Mouse (Mus musculus) B cell, adult 2 months (primary cell): Measurements from ENCODE around the gene Pgk2.
"Not testable (repeated sequence)": the region's sequence is repeated elsewhere in the genome, so short reads cannot be mapped to it uniquely, and the experiment has no call there.

Source experiments
- DNase-seq, 2 experiments: peaks; one replicate each; pipeline ENCODE4 v3.0.0; 2022

Pgk2 gene

DNA sequence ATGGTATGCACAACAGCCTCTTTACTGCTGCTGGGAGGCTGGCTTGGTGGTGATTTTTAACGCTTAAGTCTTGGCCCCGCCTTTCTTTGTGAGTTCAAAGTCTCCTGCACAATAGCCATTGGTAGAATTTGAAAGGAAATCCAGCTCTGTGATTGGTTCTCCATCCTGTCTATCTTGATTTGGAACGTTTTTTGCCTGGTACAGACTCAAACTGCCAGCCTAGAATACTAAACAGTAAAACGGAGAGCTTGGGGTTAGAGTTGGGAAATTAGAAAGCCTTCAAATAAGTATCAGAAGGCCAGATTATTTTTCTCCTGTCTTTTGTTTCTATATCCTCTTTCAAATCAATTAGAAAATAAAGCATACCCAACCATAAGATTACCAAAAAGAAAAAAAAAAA is at the start of gene Pgk2:
Pgk2 (minus strand) TSS at position 101 of the 400 bp plus-strand sequence.
- DNase-seq: no peak

DNA sequence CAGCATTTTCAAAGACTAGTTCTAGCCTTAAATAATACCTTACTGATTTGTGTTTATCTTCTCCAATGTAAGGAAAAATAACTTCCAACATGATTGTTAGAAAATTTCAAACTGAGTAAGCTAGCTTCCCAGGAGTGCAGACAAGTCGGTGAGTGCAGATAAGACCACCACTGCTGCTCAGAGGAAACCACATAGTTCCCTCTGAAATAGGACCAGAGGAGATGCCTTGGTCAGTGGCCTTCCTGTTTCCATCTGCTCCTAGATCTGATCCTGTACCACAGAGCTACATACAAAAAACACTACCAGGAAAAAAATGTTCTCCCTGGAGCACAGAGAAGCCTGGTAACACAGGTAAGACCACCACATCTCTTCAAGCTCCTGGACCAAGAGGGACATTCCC is 44.0 kb upstream of the Pgk2 start:
- DNase-seq: no peak

DNA sequence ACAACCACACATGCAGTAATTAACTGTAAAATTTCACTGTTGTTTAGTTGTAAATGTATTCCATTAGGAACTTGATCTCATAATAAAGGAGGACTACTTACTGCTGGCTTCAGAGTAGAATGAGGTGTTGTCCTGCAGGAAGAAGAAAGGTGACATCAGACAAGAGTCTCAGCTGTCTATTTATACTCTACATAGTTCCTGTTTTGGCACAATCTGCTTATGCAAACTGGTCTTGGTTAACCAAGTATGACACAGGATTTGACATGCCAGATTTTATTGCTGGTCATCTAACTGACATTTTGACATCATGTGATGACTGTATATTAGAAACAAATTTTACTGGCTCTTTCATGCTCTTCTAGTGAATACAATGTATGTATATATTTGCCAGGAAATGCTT is 33.7 kb upstream of the Pgk2 start, which contains the start of gene Crisp3:
Crisp3 (minus strand) TSS at position 154 of the 400 bp plus-strand sequence.
- no peak for DNase-seq

DNA sequence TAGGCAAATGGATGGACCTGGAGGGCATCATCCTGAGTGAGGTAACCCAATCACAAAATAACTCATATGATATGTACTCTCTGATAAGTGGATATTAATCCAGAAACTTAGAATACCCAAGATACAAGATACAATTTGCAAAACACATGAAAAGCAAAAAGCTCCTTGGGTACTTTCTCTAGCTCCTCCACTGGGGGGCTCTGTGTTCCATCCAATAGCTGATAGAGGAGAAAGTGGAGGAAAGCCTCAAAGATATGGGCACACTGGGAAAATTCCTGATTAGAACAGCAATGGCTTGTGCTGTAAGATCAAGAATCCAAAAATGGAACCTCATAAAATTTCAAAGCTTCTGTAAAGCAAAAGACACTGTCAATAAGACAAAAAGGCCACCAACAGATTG is 6.6 kb downstream of the Pgk2 start:
- peak; percentile 2 to 3 for DNase-seq

DNA sequence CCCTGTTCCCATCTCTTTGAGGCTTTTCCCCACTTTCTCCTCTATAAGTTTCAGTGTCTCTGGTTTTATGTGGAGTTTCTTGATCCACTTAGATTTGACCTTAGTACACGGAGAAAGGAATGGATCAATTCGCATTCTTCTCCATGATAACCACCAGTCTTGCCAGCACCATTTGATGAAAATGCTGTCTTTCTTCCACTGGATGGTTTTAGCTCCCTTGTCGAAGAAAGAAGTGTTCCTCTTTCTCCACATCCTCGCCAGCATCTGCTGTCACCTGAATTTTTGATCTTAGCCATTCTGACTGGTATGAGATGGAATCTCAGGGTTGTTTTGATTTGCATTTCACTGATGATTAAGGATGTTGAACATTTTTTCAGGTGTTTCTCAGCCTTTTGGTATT is 18.2 kb downstream of the Pgk2 start:
- DNase-seq: not testable (repeated sequence)

DNA sequence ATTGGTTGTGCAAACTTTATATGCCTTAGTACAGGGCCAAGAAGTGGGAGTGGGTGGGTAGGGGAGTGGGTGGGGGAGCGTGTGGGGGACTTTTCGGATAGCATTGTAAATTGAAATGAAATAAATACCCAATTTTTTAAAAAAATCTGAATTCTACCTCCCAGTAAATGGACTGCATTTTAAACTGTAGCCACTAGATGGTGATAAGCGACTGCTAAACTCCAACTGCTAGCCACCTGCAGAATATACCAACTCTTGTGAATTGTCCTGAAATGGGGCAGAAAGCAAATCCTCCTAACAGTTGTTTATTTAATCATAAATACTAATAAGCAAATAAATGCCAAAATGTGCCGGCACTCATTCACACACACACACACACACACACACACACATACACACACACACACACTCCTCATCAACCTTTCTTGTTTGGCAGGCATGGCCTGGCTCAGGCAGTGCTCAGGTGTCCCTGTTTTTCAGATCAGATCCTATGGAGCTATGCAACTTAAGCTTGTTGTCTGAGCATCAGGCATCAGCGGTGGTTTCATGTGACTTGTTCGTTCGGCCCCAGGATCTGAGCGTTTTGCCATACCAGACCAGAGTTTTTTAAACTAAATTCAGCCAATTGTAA is 50.6 kb downstream of the Pgk2 start:
- DNase-seq: not testable (repeated sequence)
